Mouse (Mus musculus): ENCODE data around the gene Txnrd1. TPM values are rescaled to one million over a fixed set of nuclear protein-coding genes. Genes with fewer than 3 reads are reported as not detected.

Txnrd1 gene
- polyA plus RNA-seq, 2 experiments from 2014 or later: 17.5 to 20.6 TPM

DNA sequence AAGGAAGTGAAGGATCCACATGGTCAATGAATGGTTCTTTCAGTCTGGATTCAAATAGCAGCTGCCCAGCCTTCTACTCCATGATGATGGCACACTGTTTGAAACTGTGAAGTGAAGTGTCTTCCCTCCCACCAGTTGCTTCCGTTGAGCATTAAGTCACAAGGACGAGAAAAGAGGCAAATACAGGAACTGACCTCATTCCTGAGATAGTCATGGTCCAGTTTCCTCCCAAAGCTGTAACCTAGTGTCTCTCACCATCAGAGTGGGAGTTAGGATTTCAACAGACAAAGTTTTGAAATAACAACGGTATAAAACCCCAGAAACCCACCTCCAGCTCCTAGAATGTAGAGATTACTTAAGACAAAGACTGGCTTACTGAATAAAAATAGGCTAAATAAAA lies 89.8 kb downstream of the Txnrd1 start:
- ATAC-seq: no peak

DNA sequence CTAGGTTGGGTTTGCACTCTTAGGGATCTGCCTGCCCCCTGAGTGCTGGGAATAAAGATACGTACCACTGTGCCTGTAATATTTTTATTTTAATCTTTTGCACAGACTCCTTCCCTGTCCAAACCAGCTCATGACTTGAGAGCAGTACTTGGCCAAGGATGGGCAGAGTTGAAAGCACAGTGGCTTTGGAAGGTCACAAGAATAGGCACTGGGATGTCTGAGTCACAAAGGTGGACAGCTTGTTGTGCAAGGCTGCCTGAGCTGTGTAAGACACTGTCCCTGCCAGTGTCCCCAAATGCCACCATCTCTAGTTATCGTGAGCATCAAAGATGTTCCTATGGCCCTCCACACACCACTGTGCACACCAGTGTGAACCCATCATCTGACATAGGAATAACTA lies 91.0 kb downstream of the Txnrd1 start:
- ATAC-seq: no peak

DNA sequence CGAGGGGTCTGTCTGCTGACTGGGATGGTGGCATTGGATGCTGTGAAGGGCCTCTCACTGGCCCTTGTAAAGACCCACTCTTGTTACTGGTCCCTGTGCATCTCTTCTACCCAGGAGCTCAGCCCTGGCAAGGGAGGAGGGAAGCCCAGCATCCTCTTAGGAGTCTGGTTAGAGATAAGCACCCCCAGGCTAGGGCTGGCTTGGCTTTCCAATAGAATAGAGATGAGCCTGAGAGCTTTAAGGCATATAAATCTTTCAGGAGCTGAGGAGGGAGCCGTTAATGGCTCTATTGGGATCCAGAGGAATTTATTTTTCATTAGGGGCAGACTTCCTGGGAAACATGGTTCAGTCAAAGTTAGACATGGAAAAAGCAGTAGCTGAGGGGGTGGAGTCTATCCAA lies 91.9 kb downstream of the Txnrd1 start:
- ATAC-seq: no peak

DNA sequence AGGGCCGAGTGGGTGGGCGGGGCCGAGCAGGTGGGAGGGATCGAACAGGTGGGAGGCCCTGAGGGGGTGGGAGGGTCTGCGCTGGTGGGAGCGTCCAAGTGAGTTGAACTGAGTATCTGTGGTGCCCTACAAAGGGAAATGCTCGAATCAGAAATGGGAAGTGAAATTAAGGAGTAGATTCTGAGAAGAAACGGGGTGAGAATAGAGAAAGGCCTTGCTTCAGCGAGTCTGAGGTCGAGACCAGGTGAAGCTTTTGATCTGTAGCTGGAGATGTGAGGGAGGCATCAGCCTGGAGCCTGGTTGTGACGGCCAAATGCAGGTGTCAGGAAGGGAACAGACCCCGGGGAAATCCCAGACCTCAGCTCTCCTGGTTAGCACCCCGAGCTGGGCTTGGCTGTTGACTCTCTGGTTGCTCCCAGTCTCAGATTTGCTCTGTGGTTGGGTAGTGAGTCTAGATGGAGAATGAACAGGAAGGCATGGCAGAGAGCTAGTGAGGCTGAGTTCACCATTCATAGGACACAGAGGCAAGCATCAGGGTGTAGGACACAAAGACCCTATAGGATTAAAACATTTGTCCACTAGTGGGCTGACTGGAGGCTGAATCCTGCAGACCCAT lies 101.4 kb downstream of the Txnrd1 start:
- ATAC-seq: no peak

DNA sequence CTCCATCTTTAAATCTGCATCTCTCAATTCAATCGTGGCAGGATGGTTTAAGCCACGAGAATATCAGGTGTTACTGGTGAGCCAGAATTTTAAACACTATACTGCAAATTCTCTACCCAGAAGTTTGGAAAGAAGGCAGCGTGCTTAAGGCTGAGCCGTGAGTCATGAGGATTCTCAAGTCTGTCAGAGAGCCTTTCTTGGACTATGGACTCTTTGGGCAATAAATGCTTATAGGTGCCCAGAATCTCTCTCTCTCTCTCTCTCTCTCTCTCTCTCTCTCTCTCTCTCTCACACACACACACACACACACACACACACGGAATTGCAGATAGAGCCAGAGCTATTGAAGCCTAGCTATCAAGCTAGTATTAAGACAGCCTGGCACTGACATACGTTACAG lies 102.0 kb downstream of the Txnrd1 start:
- no peak for ATAC-seq

Other genes with a start within 250 kb of the Txnrd1 start
- gene 1190007I07Rik, start 210.7 kb upstream of the Txnrd1 start, polyA plus RNA-seq (2017; shearing (Covaris generic)): 10 to 100 TPM; 22.2 to 27.0 TPM
- gene Tdg, start 204.1 kb upstream of the Txnrd1 start, polyA plus RNA-seq (2017; shearing (Covaris generic)): 10 to 100 TPM; 23.4 to 40.3 TPM
- 1 to 10 TPM; 2.1 to 2.9 TPM for gene Glt8d2, start 143.3 kb upstream of the Txnrd1 start, polyA plus RNA-seq (2017; shearing (Covaris generic))
- gene Hcfc2, start 137.8 kb upstream of the Txnrd1 start, polyA plus RNA-seq (2017; shearing (Covaris generic)): 10 to 100 TPM; 22.7 to 24.9 TPM
- gene Nfyb, start 69.8 kb upstream of the Txnrd1 start, polyA plus RNA-seq (2017; shearing (Covaris generic)): 10 to 100 TPM; 72.3 to 84.2 TPM
- gene Eid3, start 32.7 kb downstream of the Txnrd1 start, polyA plus RNA-seq (2017; shearing (Covaris generic)): under 1 TPM; 0.58 to 0.98 TPM
- gene Chst11, start 151.5 kb downstream of the Txnrd1 start, polyA plus RNA-seq (2017; shearing (Covaris generic)): under 1 TPM; 0.24 to 0.72 TPM

Data from CD4-positive, CD25-positive, alpha-beta regulatory T cell, adult 4 months (primary cell).